ENCODE assay signal across 8 mouse cellular contexts in the genomic region with DNA sequence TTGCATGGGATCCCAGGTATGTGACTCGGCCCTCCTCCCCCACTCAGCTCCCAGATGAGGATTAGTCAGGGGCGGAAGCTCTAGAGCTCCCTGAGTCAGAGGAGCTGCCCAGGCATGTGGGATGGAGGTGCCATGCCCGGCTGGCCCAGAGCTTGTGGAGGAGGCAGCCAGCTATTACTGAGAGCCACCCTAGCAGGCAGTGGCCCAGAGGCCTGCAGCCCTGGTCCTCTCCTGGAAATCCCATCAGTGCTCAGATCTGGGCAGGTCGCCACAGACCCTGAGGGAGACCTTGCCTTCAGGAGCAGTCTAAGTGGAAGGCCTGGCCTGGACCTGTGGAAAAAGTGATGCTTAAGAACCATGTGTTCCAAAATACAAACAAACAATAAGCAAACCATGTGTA. TPM values are rescaled to one million over a fixed set of nuclear protein-coding genes. Genes with fewer than 3 reads are reported as not detected.
A peak's percentile ranks its signal among the peaks of the same experiment; 100 is the strongest.
DNase-seq lines count a peak whose midpoint lies in the region; ATAC-seq lines count a peak whose summit lies in the region.

No protein-coding gene starts in this region.

- H3K27me3 ChIP-seq in liver, embryonic 13.5 days = no peaks in the 10 kb centered on the region
- H3K27me3 ChIP-seq in liver, embryonic 11.5 days (replicated peaks; ENCODE audit: control insufficient read depth, insufficient read depth, low read length) = no peaks in the 10 kb centered on the region; the same call in 1 of the 2 replicates

- 0 out of 2 replicates have a peak overlapping the region, but pooled peaks have one; percentile 58 for H3K27ac ChIP-seq in liver, embryonic 13.5 days
- H3K27ac ChIP-seq in liver, embryonic 11.5 days (ENCODE audit: low read depth, low read length) = no peak overlapping the region

- H3K9ac ChIP-seq in liver, embryonic 13.5 days = 0 out of 2 replicates have a peak overlapping the region, but pooled peaks have one; percentile 15
- no peak overlapping the region for H3K9ac ChIP-seq in liver, embryonic 11.5 days (ENCODE audit: low read depth, low read length)

- no peaks in the 10 kb centered on the region for H3K9me3 ChIP-seq in liver, embryonic 13.5 days (replicated peaks)
- no peaks in the 10 kb centered on the region for H3K9me3 ChIP-seq in liver, embryonic 11.5 days (ENCODE audit: control insufficient read depth, low read length)

- H3K4me1 ChIP-seq in liver, embryonic 13.5 days (replicated peaks) = peaks cover 91% of the 10 kb centered on the region
- peaks cover 61% of the 10 kb centered on the region for H3K4me1 ChIP-seq in liver, embryonic 11.5 days (replicated peaks; ENCODE audit: control insufficient read depth, insufficient read depth, low read length)

- no peak for DNase-seq in liver, embryonic 13.5 days
- no peak for DNase-seq in liver, embryonic 11.5 days (ENCODE audit: low spot score)
- peak; percentile 35 for DNase-seq in adipocyte (ENCODE audit: low spot score)
- peak; percentile 68 for DNase-seq in fat pad, adult 2 months (ENCODE audit: extremely low read depth, low read depth, low spot score)
- peak; percentile 40 for DNase-seq in heart, postnatal 4 days
- DNase-seq in c-Kit-positive CD71-positive TER-119-positive erythroid progenitor cells, embryonic 14.5 days (ENCODE audit: low spot score) = no peak
- no peak for DNase-seq in layer of hippocampus, postnatal 36 days

- peaks cover 9% of the 10 kb centered on the region; the same call in 1 of the 2 replicates for H3K36me3 ChIP-seq in liver, embryonic 13.5 days
- peaks cover 6% of the 10 kb centered on the region; the same call in 1 of the 2 replicates for H3K36me3 ChIP-seq in liver, embryonic 11.5 days (ENCODE audit: control insufficient read depth, insufficient read depth, low read length)

- H3K4me2 ChIP-seq in liver, embryonic 13.5 days = no peak overlapping the region
- H3K4me2 ChIP-seq in liver, embryonic 11.5 days = no peak overlapping the region

- no peak for ATAC-seq in liver, embryonic 13.5 days (ENCODE audit: low read depth)
- ATAC-seq in liver, embryonic 11.5 days (replicated peaks; ENCODE audit: low FRiP score) = no peak
- no peak for ATAC-seq in CD4-positive, CD25-positive, alpha-beta regulatory T cell, adult 4 months

- 57% methylated on average over 4 of the region's 4 CpGs for WGBS in liver, embryonic 13.5 days (ENCODE audit: insufficient replicate concordance)
- WGBS in liver, embryonic 11.5 days = 75% methylated on average over 4 of the region's 4 CpGs

- no peak overlapping the region for H3K4me3 ChIP-seq in liver, embryonic 13.5 days (replicated peaks)
- H3K4me3 ChIP-seq in liver, embryonic 11.5 days (ENCODE audit: low read depth, low read length) = no peak overlapping the region

RNA-seq across cellular contexts. Expression of a gene that starts 7.0 kb away (rescaled TPM):
- polyA plus RNA-seq in liver, embryonic 13.5 days (2015; fragmentation: Nextera tagmentation; extraction: Ambion mirVana) = 1.4 and 2.1 TPM in 2 replicates
- 4.6 and 6.5 TPM in 2 replicates for polyA plus RNA-seq in liver, embryonic 11.5 days (2014; fragmentation: Nextera tagmentation; extraction: Ambion mirVana)
- total RNA-seq in heart, postnatal 4 days (2021) = 10 to 100 TPM; 18.6 to 19.7 TPM
- total RNA-seq in layer of hippocampus, postnatal 36 days (2021) = 100 to 1,000 TPM; 127 to 142 TPM
- polyA plus RNA-seq in CD4-positive, CD25-positive, alpha-beta regulatory T cell, adult 4 months (2017; shearing (Covaris generic)) = 10 to 100 TPM in 1 of 2 experiments, 1 to 10 TPM in 1; 9.1 to 12.2 TPM

RNA-seq across cellular contexts. Expression of a gene that starts 24.2 kb away (rescaled TPM):
- 6.7 and 7.5 TPM in 2 replicates for polyA plus RNA-seq in liver, embryonic 13.5 days (2015; fragmentation: Nextera tagmentation; extraction: Ambion mirVana)
- polyA plus RNA-seq in liver, embryonic 11.5 days (2014; fragmentation: Nextera tagmentation; extraction: Ambion mirVana) = 5.6 and 7.4 TPM in 2 replicates
- 100 to 1,000 TPM; 135 to 137 TPM for total RNA-seq in heart, postnatal 4 days (2021)
- total RNA-seq in layer of hippocampus, postnatal 36 days (2021) = 10 to 100 TPM; 11.9 to 12.6 TPM
- 1 to 10 TPM; 2.0 to 2.3 TPM for polyA plus RNA-seq in CD4-positive, CD25-positive, alpha-beta regulatory T cell, adult 4 months (2017; shearing (Covaris generic))

RNA-seq across cellular contexts. Expression of a gene that starts 48.9 kb away (rescaled TPM):
- 120 and 148 TPM in 2 replicates for polyA plus RNA-seq in liver, embryonic 13.5 days (2015; fragmentation: Nextera tagmentation; extraction: Ambion mirVana)
- 216 and 222 TPM in 2 replicates for polyA plus RNA-seq in liver, embryonic 11.5 days (2014; fragmentation: Nextera tagmentation; extraction: Ambion mirVana)
- 10 to 100 TPM; 39.9 to 43.2 TPM for total RNA-seq in heart, postnatal 4 days (2021)
- total RNA-seq in layer of hippocampus, postnatal 36 days (2021) = 10 to 100 TPM; 20.2 to 24.0 TPM
- polyA plus RNA-seq in CD4-positive, CD25-positive, alpha-beta regulatory T cell, adult 4 months (2017; shearing (Covaris generic)) = 10 to 100 TPM; 30.9 to 37.1 TPM

Comparison
In these comparisons a context has a peak if more than half of its experiments do, and no peak if none do; other contexts are left out.
1. DNase-seq: peak in adipocyte (single experiment), fat pad, adult 2 months (single experiment) and heart, postnatal 4 days (single experiment); none in liver, embryonic 13.5 days (single experiment), liver, embryonic 11.5 days (single experiment), c-Kit-positive CD71-positive TER-119-positive erythroid progenitor cells, embryonic 14.5 days (single experiment) and layer of hippocampus, postnatal 36 days (0 of 2).